Mouse (Mus musculus): ENCODE measurements around the gene Mphosph9. TPM values are rescaled to one million over a fixed set of nuclear protein-coding genes. Genes with fewer than 3 reads are reported as not detected.

Gene Mphosph9
- polyA plus RNA-seq, 1 experiment from 2014 or later, result 5.2 TPM

DNA sequence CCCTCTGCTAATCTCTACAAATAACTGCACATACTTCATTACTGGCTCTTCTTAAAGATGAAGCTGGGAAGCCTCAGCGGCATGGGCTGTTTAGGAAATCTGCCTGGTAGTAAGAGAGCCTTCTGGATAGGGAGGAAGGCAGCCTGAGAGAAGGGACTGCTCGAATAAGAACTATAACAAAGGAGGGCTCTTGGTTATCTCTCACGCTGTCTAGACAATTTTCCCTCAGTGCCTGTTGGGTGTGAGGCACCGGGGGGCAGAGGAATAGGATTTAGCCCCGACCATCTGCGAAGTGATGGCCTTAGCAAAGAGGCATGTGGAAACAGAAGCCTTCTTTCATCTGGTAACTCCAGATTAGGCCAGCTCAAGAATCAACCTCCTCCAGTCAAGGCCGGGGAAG is 80.5 kb downstream of the Mphosph9 start:
- Histone ChIP-seq H3K4me2 (ENCODE audit: low read length) (0 out of 2 replicates have a peak overlapping the region, but pooled peaks have one; percentile 72), H3K4me1 (replicated peaks; ENCODE audit: insufficient read depth, low read length) (0 out of 2 replicates have a peak, but pooled peaks cover 10% of the 10 kb centered on the region), H3K9me3 (replicated peaks; ENCODE audit: low read length) (no peaks in the 10 kb centered on the region), H3K4me3 (replicated peaks; ENCODE audit: low read depth, low read length) (no peak overlapping the region), H3K27ac (no peak overlapping the region), H3K36me3 (ENCODE audit: insufficient read depth, low read length) (0 out of 2 replicates have a peak, but pooled peaks cover 5% of the 10 kb centered on the region), H3K27me3 (ENCODE audit: insufficient read depth, low read length) (no peaks in the 10 kb centered on the region), H3K9ac (ENCODE audit: low read depth, low read length) (no peak overlapping the region)
- WGBS, result 68% methylated on average over 7 of the region's 7 CpGs
- DNase-seq (ENCODE audit: low spot score) (no peak), ATAC-seq (replicated peaks; ENCODE audit: low FRiP score, low read depth) (no peak)
- no peak for TF ChIP-seq CTCF (IDR thresholded peaks at IDR 0.05; ENCODE audit: low read depth)

GRCm38 (mm10) chr5:124244885-124245284 is 82.9 kb downstream of the Mphosph9 start:
- WGBS, result 94% methylated on average over 7 of the region's 7 CpGs
- peaks cover 20% of the 10 kb centered on the region for H3K4me1 ChIP-seq (replicated peaks; ENCODE audit: insufficient read depth, low read length)
- no peaks in the 10 kb centered on the region for H3K27me3 ChIP-seq (ENCODE audit: insufficient read depth, low read length)
- TF ChIP-seq CTCF (IDR thresholded peaks at IDR 0.05; ENCODE audit: low read depth), result no peak
- H3K9me3 ChIP-seq (replicated peaks; ENCODE audit: low read length), result no peaks in the 10 kb centered on the region
- H3K4me2 ChIP-seq (ENCODE audit: low read length), result no peak overlapping the region
- DNase-seq (ENCODE audit: low spot score), result no peak
- no peak for ATAC-seq (replicated peaks; ENCODE audit: low FRiP score, low read depth)
- 0 out of 2 replicates have a peak, but pooled peaks cover 5% of the 10 kb centered on the region for H3K36me3 ChIP-seq (ENCODE audit: insufficient read depth, low read length)
- H3K27ac ChIP-seq, result no peak overlapping the region
- no peak overlapping the region for H3K9ac ChIP-seq (ENCODE audit: low read depth, low read length)
- H3K4me3 ChIP-seq (replicated peaks; ENCODE audit: low read depth, low read length), result no peak overlapping the region

DNA sequence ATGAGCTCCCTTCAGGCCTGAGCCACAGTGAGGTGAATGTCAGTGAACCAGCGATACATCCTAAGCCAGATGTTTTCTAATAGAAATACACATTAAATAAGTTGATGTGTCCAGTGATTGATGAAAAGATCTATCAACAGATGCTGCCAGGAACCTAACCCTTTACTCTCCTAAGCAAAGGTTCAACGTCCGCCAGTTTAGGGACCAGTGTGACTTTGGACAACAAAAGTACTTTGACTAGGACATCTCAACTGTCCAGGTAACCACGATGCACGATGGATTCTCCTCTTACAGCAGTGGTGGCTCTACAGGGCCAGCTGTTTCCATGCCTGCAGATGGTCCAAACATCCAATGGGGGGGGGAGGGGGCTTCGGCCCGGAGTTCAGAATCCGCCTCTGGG is 83.3 kb downstream of the Mphosph9 start:
- TF ChIP-seq CTCF (IDR thresholded peaks at IDR 0.05; ENCODE audit: low read depth), result no peak
- ATAC-seq (replicated peaks; ENCODE audit: low FRiP score, low read depth), result no peak

DNA sequence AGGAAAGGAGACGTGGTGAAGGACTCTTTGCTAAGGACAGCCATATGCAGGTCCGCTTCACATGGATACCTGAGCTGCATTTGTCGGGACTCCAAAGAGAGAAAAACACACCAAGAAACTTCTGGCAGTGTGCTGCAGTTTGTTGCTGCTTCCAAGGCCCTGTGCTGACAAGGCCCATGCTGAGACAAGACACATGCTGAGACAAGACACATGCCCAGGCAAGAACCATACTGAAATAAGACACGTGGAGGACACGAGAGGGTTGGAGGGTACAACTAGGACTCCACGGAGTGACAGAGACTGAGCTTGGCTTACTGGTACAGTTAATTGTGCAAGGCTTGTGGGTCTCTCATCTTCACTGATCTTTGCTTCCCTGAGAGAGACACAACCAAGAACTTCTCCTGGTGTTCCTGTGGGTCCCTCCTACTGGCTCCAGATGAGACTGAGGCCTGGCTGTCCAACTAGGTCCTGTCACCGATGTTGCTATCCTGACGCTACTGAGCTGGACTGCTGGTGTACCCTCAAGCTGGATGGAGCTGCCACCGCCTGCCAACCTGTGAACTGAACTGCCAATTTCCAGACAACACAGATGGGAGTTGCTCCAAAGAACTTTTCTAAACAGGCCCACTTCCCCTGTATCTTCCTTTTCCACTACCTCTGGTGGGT is 84.4 kb downstream of the Mphosph9 start:
- TF ChIP-seq CTCF (IDR thresholded peaks at IDR 0.05; ENCODE audit: low read depth), result no peak
- WGBS, result 93% methylated on average over 9 of the region's 9 CpGs
- peaks cover 14% of the 10 kb centered on the region for H3K4me1 ChIP-seq (replicated peaks; ENCODE audit: insufficient read depth, low read length)
- ATAC-seq (replicated peaks; ENCODE audit: low FRiP score, low read depth), result no peak
- H3K27me3 ChIP-seq (ENCODE audit: insufficient read depth, low read length), result no peaks in the 10 kb centered on the region
- H3K9ac ChIP-seq (ENCODE audit: low read depth, low read length), result no peak overlapping the region
- 0 out of 2 replicates have a peak, but pooled peaks cover 5% of the 10 kb centered on the region for H3K36me3 ChIP-seq (ENCODE audit: insufficient read depth, low read length)
- H3K4me2 ChIP-seq (ENCODE audit: low read length), result no peak overlapping the region
- no peak overlapping the region for H3K27ac ChIP-seq
- no peak overlapping the region for H3K4me3 ChIP-seq (replicated peaks; ENCODE audit: low read depth, low read length)
- H3K9me3 ChIP-seq (replicated peaks; ENCODE audit: low read length), result no peaks in the 10 kb centered on the region
- DNase-seq (ENCODE audit: low spot score), result no peak

More for the DNA sequence above, 83.3 kb downstream of the Mphosph9 start:
- H3K9me3 ChIP-seq (replicated peaks; ENCODE audit: low read length), result no peaks in the 10 kb centered on the region
- H3K4me1 ChIP-seq (replicated peaks; ENCODE audit: insufficient read depth, low read length), result peaks cover 20% of the 10 kb centered on the region
- no peak overlapping the region for H3K27ac ChIP-seq
- 0 out of 2 replicates have a peak, but pooled peaks cover 5% of the 10 kb centered on the region for H3K36me3 ChIP-seq (ENCODE audit: insufficient read depth, low read length)
- no peak overlapping the region for H3K4me3 ChIP-seq (replicated peaks; ENCODE audit: low read depth, low read length)
- H3K9ac ChIP-seq (ENCODE audit: low read depth, low read length), result no peak overlapping the region
- no peak overlapping the region for H3K4me2 ChIP-seq (ENCODE audit: low read length)
- 96% methylated on average over 8 of the region's 8 CpGs for WGBS
- DNase-seq (ENCODE audit: low spot score), result no peak
- H3K27me3 ChIP-seq (ENCODE audit: insufficient read depth, low read length), result no peaks in the 10 kb centered on the region

DNA sequence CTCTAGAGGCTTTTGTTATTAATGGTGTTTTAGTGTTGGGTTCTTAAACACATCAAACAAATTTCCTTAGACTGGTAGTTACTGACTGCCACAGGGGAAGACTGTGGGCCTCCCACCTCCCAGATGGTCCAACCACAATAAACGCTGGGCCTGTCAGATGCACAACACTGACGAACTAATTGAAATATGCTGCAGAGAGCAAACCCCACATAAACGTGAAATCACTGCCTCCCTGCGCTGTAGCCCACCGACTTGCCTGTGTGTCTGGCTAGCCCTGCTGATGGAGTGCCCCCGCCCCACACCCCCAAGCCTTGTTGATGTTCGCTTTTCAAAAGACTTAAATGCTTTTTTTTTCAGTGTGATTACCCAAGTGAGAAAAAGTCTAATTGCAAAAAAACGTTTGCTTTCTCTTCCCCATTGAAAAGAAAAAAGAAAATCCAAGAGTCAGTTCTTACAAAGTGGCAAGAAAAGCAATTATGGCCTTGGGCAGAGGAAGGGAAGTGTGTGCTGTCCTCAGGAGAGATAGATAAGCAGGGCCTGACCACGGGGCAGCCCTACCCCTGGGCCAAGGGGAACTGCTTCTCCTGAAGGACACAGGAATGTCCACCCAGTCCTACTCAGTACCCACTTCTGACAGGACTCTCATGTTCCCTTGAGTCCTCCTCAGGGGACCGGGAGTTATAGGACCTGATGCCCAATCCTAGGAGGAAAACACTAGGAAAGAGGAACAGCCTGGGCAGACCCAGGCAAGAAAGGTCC is 85.9 kb downstream of the Mphosph9 start:
- WGBS, result 31% methylated on average over 10 of the region's 10 CpGs
- no peak overlapping the region for H3K9ac ChIP-seq (ENCODE audit: low read depth, low read length)
- H3K9me3 ChIP-seq (replicated peaks; ENCODE audit: low read length), result no peaks in the 10 kb centered on the region
- DNase-seq (ENCODE audit: low spot score), result peak; percentile 31
- H3K4me3 ChIP-seq (replicated peaks; ENCODE audit: low read depth, low read length), result no peak overlapping the region
- peak overlapping the region; percentile 25; the same call in 1 of the 2 replicates for H3K4me2 ChIP-seq (ENCODE audit: low read length)
- no peaks in the 10 kb centered on the region for H3K27me3 ChIP-seq (ENCODE audit: insufficient read depth, low read length)
- TF ChIP-seq CTCF (IDR thresholded peaks at IDR 0.05; ENCODE audit: low read depth), result no peak
- no peak overlapping the region for H3K27ac ChIP-seq
- ATAC-seq (replicated peaks; ENCODE audit: low FRiP score, low read depth), result no peak
- 0 out of 2 replicates have a peak, but pooled peaks cover 5% of the 10 kb centered on the region for H3K36me3 ChIP-seq (ENCODE audit: insufficient read depth, low read length)
- peaks cover 10% of the 10 kb centered on the region for H3K4me1 ChIP-seq (replicated peaks; ENCODE audit: insufficient read depth, low read length)

- Histone ChIP-seq H3K4me1 (replicated peaks; ENCODE audit: insufficient read depth, low read length) (peaks cover 10% of the 10 kb centered on the region), H3K4me2 (ENCODE audit: low read length) (peak overlapping the region; percentile 25; the same call in 1 of the 2 replicates), H3K9me3 (replicated peaks; ENCODE audit: low read length) (no peaks in the 10 kb centered on the region), H3K27ac (peak overlapping the region; percentile 31; the same call in 1 of the 2 replicates), H3K27me3 (ENCODE audit: insufficient read depth, low read length) (no peaks in the 10 kb centered on the region), H3K9ac (ENCODE audit: low read depth, low read length) (no peak overlapping the region), H3K36me3 (ENCODE audit: insufficient read depth, low read length) (0 out of 2 replicates have a peak, but pooled peaks cover 5% of the 10 kb centered on the region), H3K4me3 (replicated peaks; ENCODE audit: low read depth, low read length) (no peak overlapping the region)
- ATAC-seq (replicated peaks; ENCODE audit: low FRiP score, low read depth) (no peak), DNase-seq (ENCODE audit: low spot score) (peak; percentile 66)
- TF ChIP-seq CTCF (IDR thresholded peaks at IDR 0.05; ENCODE audit: low read depth), result no peak
- WGBS, result 20% methylated on average over 22 of the region's 22 CpGs
Observed at GRCm38 (mm10) chr5:124240841-124241685, 86.7 kb downstream of the Mphosph9 start.

Data from kidney, postnatal 0 days (tissue).